Mouse (Mus musculus): ENCODE results near the gene Sox15.
"Not testable (repeated sequence)": the region's sequence is repeated elsewhere in the genome, so short reads cannot be mapped to it uniquely, and the experiment has no call there.

Sox15 gene

DNA sequence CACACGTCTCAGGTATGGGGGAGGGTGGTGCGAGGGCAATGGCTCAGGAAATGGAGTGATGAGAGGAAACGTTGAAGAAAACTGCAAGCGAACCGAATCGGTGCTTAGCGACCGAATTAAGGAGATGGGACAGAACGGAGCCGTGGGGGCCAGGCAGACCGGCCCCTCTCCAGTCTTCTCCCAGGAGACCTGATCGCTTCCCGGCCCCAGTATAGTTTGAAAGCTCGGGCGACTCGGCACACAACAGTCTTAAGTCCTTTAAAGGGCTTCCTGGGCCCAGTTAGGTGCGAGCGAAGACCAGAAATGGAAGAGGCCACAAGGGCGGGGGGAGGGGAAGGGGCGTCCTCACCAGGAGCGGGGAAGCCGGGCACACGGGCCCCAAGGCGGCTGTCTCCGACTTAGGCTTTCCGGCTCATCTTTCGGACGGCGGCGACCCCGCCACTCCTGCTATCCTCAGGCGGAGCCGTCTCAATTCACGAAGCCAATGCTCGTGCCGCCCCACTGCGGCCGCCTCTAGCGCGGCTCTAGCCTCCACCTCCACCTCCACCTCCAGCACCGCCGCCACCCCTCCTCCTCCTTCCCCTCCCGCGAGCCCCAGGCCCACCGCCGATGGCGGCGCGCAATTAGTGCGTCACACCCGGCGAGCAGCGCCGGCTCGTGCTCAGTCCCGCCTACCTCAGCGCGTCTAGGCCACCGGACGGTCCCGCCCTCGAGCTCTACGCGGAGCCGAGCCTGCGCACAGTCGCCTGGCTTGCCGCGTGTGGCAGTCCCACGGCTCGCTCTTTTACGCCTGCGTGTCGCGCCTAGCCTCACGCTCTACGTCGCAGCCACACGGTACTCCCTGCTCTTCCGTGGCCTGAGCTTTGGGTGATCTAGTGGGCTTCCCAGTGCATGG, 26.4 kb downstream of the Sox15 start, which contains the start of gene Senp3:
Gene Senp3, minus strand, starts transcription at position 771 of the 895 bp plus-strand sequence.
- DNase-seq: peak; percentile 100

DNA sequence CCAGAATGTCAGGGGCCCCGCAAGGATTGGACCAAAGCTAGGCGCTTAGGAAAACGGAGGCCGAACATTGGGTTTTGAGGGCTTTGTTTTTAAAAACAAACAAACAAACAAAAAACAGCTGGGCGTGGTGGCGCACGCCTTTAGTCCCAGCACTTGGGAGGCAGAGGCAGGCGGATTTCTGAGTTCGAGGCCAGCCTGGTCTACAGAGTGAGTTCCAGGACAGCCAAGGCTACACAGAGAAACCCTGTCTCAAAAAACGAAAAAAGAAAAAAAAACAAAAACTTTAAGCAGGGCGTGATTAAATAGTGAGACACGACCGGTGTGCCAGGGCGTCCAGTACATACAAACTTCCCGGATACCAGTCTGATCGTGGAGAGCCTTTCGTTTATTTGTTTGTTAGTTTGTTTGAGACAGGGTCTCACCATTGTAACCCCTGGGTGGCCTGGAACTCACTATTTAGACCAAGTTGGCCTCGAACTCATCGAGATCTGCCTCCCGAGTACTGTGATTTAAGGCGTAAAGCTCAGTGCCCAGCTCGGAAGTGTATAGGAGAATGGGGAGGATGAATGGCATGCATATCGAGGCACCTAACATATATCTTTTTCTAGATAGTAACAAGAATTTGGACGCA, 27.2 kb downstream of the Sox15 start:
- no peak for DNase-seq

- peak; percentile 98 for DNase-seq
These were observed 27.9 kb downstream of the Sox15 start for GRCm38 (mm10) chr11:69682840-69683533.

DNA sequence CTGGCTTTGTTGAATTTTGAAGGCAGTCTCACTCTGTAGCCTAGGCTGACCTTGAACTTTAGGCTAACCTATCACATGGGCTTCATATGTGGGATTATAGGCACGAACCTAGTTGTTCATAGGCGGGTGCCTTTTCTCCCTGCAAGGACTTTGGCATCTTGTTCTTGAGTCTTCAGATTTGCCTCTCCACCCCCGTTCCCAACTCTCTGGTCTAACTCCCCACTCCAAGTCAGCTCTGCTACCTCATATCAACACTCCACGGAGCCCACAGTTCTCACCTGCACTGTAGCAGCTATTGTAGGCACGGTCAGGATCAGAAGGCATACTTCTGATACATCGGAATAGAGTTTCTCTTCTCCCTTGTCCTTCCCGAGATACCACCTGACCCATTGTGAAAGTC, 28.5 kb downstream of the Sox15 start:
- DNase-seq: peak; percentile 91

DNA sequence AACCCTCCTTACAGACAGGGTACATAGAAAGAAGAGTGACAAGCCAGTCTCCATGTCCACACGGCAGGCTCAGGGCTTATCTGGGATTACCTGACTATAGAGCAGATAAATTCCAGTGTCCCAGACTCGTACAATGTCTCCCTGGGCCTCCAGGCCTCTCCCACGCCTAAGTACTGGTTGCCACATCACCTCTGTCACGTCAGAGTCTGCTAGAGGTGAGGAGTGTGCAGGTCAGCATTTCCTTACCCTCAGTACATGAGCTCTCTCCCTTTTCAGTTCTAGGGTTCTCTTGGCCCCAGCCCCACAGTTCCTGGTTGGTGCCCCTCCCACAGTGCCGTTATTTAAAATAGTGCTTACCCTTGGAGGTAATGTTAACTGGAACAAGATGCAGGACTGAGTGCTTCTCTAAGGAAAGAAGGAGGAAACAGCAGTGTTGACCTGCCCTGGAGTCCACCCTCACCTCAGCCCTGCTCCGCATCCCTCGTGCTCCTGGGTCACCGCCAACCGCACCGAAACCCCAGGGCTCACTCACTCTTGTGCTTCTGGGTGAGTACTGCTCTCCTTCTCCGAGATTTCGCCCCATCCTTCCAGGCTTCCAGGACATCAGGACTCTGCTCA, 29.1 kb downstream of the Sox15 start:
- peak; percentile 95 for DNase-seq

- DNase-seq: no peak
These were observed 29.8 kb downstream of the Sox15 start for GRCm38 (mm10) chr11:69684936-69685335.

DNA sequence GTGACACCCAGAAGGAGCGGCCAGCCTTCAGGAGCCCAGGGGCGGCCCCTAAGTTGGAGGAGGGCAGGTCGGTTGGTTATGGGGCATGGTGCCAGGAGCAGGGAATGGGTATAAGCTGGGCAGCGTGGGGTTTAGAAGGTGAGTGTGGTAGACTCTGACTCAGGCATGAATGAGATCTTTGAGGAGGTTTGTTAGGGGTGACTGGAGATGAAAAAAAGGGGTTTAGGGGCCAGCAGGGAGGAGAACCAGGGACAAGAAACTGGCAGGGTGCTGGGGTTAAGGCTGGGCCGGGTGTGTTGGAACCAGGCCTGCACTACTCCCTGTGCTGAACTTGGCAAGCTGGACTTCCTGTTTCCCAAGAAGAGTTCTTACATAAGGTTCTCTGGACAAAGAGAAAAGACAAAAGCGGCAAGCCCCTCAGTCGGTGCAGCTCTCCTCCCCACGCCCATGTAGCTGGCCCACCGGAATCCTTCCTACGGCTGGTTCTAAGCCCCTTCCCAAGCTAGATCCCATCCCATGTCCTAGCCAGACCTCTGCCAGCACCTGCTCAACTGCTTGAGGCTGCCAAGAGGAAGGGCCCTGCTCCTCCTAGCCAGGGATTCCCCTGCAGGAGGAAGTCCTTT, 30.5 kb downstream of the Sox15 start, which contains the start of gene Tnfsf13:
Gene Tnfsf13, minus strand, starts transcription at position 259 of the 623 bp plus-strand sequence.
- DNase-seq: peak; percentile 100

DNA sequence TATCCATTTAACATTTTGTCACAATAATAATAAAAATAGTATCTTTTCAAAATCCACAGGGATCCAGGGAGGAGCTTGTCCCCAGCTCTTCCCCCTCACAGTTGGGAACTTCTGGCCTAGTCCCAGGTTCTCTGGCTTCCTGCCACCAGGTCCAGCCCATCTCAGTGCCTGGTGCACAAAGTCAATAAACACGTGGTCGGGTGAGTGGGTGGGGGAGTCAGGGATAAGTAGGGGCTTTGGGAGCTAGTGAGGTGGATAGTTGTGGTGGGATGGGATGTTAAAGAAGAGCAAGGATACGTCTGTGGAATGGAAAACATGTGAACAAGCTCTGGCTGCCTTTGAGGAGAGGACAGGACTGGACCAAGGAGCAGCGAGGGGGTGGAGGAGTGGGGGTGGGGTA, 31.3 kb downstream of the Sox15 start:
- peak; percentile 99 for DNase-seq

GRCm38 (mm10) chr11:69687061-69687460, 31.9 kb downstream of the Sox15 start:
- DNase-seq: peak; percentile 90

- DNase-seq: peak; percentile 90
These were observed 34.8 kb downstream of the Sox15 start for GRCm38 (mm10) chr11:69689891-69690290.

DNA sequence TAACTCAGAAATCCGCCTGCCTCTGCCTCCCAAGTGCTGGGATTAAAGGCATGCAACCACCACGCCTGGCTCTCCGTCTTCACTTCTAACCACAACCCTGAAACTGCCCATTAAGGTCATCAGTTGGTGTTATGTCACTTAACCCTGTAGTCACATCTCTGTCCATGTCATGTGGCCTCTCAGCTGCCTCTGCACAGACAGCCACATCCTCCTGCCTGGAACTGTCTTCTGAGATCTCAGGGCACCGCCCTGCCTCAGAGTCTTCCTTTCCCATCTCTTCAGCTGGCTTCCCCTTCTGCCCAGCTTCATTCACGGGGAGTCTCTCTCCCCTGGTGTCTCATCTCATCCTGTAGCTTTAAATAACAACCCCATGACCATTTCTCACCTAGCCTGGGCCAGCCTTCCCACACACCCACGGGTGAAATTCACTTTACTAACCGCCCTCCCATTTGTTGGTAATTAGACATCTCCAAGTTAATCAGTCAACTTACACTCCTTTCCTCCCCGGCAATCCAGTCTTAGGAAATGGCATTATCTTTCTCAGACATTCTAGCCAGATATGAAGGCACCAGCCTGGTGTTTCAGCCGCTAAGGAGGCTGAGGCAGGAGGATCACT, 37.2 kb downstream of the Sox15 start:
- DNase-seq: peak; percentile 98

DNA sequence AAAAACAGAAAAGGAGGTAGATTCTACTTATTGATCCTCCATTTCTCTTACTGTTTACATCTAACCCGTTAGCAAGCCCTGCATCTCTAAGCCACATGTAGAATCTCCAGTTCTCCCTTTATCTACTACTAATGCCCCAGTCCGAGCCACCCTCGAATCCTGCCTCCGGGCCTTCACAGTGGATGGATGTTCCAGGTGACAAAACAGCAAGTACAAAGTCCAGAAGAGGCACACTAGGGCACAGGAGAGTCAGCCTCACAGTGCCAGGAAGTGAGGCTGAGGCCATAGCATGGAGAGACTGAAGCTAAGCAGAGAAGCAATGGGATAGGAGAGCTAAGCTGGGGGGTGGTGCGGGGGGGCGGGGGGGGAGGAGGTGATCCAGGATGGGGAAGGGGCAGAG, 37.7 kb downstream of the Sox15 start:
- DNase-seq: peak; percentile 92

- DNase-seq: peak; percentile 93
These were observed 38.4 kb downstream of the Sox15 start for GRCm38 (mm10) chr11:69693421-69693965.

- no peak for DNase-seq
These were observed 39.9 kb downstream of the Sox15 start for GRCm38 (mm10) chr11:69695046-69695360.

DNA sequence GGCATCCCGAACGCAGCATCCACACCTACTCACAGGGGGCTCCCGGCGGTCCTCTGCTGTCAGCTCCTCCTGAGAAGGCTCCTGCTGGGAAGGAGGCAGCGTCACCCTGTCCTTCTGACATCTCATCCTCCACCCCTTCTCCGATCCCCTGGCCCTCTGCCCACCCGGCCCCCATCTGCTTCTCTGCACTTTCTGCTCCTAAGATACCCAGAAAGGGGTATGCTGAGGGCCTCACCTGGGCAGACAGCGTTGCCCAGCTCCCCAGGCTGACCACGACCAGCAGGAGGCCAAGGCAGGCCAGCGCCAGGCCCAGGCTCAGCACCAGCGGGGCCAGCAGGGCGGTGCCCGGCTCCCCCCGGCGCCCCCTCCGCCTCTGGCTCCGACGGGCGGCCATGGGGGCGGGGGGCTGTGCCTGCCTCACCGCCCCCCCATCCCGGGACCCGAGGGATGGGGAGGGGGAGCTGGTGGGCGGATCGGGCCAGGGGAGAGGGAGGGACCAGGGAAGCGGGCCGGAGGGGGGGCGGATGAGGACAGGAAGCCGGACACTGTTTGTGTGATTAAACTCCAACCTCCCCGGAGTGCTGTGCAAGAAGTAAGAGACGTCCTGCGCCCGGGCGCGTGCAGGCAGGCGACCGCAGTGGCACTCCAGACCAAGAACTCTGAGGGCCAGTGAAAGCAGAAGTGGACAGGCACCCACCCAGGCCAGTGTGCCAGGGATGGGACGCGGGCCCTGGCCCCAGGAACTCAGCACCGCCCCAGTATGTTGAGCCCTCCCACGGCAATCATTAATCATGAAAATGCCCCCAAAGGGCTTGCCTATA, 40.5 kb downstream of the Sox15 start, which contains the start of the genes Tnfsf12 and Tnfsfm13:
Gene Tnfsf12, minus strand, starts transcription at position 489 of the 821 bp plus-strand sequence.
Gene Tnfsfm13, minus strand, starts transcription at position 738 of the 821 bp plus-strand sequence.
- DNase-seq: peak; percentile 99

GRCm38 (mm10) chr11:69697396-69697795, 42.3 kb downstream of the Sox15 start:
- peak; percentile 72 for DNase-seq

- DNase-seq: no peak
These were observed 43.5 kb downstream of the Sox15 start for GRCm38 (mm10) chr11:69698574-69698973.

DNA sequence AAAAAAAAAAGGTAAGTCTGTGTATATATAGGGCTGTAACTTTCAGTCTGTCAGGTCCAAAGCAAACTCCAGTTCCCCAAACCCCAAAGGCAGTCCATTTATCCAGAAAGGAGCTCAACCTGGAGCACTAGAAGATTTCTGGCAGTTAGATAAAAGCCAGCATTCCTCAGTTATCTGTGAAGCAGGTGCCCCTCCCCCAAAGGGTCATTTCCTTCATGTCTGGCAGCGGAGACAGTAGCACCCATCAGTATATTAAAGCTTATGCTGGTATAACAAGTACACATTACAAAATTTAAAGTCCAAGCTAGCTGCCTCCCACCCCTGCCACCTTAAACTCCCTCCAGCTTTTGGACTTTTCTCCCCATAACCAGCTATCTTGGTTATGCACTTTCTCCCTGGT, 44.5 kb downstream of the Sox15 start:
- peak; percentile 84 for DNase-seq

GRCm38 (mm10) chr11:69702886-69703285, 47.8 kb downstream of the Sox15 start:
- not testable (repeated sequence) for DNase-seq

- DNase-seq: not testable (repeated sequence)
These were observed 48.3 kb downstream of the Sox15 start for GRCm38 (mm10) chr11:69703381-69703780.

All from heart, adult 11 months (tissue).